Comparison of ENCODE assay signal across 19 mouse cellular contexts in the genomic region with DNA sequence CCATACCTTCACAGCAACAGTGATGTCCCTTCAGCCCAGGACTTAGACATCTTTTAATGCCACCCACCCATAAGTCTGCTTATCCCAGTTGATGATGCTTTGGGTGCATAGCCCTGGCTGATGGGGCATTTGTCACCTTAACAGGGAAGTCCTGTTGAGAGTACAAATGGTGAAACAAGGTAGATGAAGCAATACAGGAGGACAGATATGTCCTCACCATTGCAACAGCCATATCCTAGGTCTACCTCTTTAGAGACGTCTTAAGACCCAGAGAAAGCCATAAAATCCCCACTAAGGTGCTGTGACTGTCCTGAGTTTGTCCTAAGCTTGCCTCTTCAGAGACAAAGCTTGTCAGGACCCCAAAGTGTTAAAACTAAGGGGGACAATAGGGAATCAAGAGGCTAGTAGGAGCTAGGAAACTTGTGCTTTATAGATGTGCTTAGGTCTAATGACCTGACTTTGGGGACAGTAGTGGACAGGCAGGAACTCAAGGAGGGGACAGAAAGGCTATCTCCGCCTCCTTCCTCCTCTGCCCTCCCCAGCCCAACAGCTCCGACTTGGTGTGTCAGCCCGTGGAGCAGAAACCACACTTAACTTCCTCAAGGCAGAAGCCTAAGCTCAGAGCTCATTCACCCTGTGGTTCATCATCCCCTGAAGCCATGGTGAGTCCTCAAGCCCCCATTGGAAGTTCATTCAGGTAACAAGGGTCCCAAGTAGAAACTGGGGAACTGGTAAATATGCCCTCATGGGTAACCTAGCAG. TPM values are rescaled to one million over a fixed set of nuclear protein-coding genes. Genes with fewer than 3 reads are reported as not detected.
DNase-seq lines count a peak whose midpoint lies in the region; ATAC-seq lines count a peak whose summit lies in the region.
"Had no signal": no experiment of that assay in that cellular context is flagged by ENCODE, and none has a peak within 500 bp of the region (broad histone marks: within the 10 kb centered on the region; RNA-seq: fewer than 3 reads in every experiment).

TSS of gene Pram1 (plus strand) at position 541 of the 761 bp plus-strand sequence.

- H3K9me3 ChIP-seq in hindbrain, embryonic 11.5 days (ENCODE audit: control insufficient read depth, low read length), result no peaks in the 10 kb centered on the region
- H3K9me3 ChIP-seq: embryonic facial prominence, embryonic 13.5 days; heart, embryonic 15.5 days; midbrain, embryonic 12.5 days had no signal

- no peaks in the 10 kb centered on the region for H3K27me3 ChIP-seq in hindbrain, embryonic 11.5 days (ENCODE audit: control insufficient read depth, insufficient read depth, low read length)
- H3K27me3 ChIP-seq: CH12.LX; embryonic facial prominence, embryonic 13.5 days; heart, embryonic 15.5 days; midbrain, embryonic 12.5 days had no signal

- peak; percentile 13 for DNase-seq in adrenal gland, adult 2 months
- no peak for DNase-seq in adrenal gland, adult 8-10 months
- peak; percentile 10 for DNase-seq in thymus, postnatal 4 days
- DNase-seq in thymus, postnatal 14 days, result no peak
- DNase-seq in hindbrain, embryonic 11.5 days (ENCODE audit: low spot score), result no peak
- DNase-seq in right cerebral cortex, postnatal 4 days, result no peak
- no peak for DNase-seq in thymus, adult 18-20 months
- DNase-seq: cerebellum, adult 11 months; gastrocnemius, postnatal 36 days; kidney, postnatal 14 days; layer of hippocampus, adult 9-11 months; lung, postnatal 14 days had no signal

- 10% methylated on average over 4 of the region's 4 CpGs for WGBS in macrophage (ENCODE audit: missing documents)
- WGBS in hindbrain, embryonic 11.5 days, result 89% methylated on average over 4 of the region's 4 CpGs

- H3K27ac ChIP-seq in macrophage, result peak within 1 kb of the TSS; percentile 88
- no peak within 1 kb of the TSS for H3K27ac ChIP-seq in hindbrain, embryonic 11.5 days (ENCODE audit: low read depth, low read length)
- H3K27ac ChIP-seq: embryonic facial prominence, embryonic 13.5 days; heart, embryonic 15.5 days; hindbrain, embryonic 14.5 days; midbrain, embryonic 12.5 days had no signal

- peak within 1 kb of the TSS; percentile 4; the same call in 1 of the 2 replicates for H3K4me3 ChIP-seq in macrophage (ENCODE audit: inconsistent target)
- H3K4me3 ChIP-seq in hindbrain, embryonic 11.5 days (ENCODE audit: low read depth, low read length), result no peak within 1 kb of the TSS
- H3K4me3 ChIP-seq: embryonic facial prominence, embryonic 13.5 days; heart, embryonic 15.5 days; midbrain, embryonic 12.5 days had no signal

- no peaks in the 10 kb centered on the region; the same call in 1 of the 2 replicates for H3K79me2 ChIP-seq in macrophage (ENCODE audit: inconsistent target)

- H3K4me1 ChIP-seq in hindbrain, embryonic 11.5 days (replicated peaks; ENCODE audit: control insufficient read depth, insufficient read depth, low read length), result no peaks in the 10 kb centered on the region
- H3K4me1 ChIP-seq: embryonic facial prominence, embryonic 13.5 days; heart, embryonic 15.5 days; midbrain, embryonic 12.5 days had no signal

- no peak within 1 kb of the TSS for H3K4me2 ChIP-seq in hindbrain, embryonic 11.5 days (replicated peaks; ENCODE audit: low read depth, low read length)
- H3K4me2 ChIP-seq: embryonic facial prominence, embryonic 13.5 days; heart, embryonic 15.5 days; hindbrain, embryonic 14.5 days; midbrain, embryonic 12.5 days had no signal

- no peak within 1 kb of the TSS for H3K9ac ChIP-seq in hindbrain, embryonic 11.5 days (ENCODE audit: low read depth, low read length)
- H3K9ac ChIP-seq: embryonic facial prominence, embryonic 13.5 days; heart, embryonic 15.5 days; hindbrain, embryonic 14.5 days; midbrain, embryonic 12.5 days had no signal

- ATAC-seq in hindbrain, embryonic 11.5 days (ENCODE audit: low FRiP score), result no peak
- ATAC-seq: intestine, postnatal 0 days had no signal

- H3K36me3 ChIP-seq in macrophage (ENCODE audit: inconsistent target), result no peaks in the 10 kb centered on the region
- H3K36me3 ChIP-seq in hindbrain, embryonic 11.5 days (ENCODE audit: control insufficient read depth, insufficient read depth, low read length), result no peaks in the 10 kb centered on the region
- H3K36me3 ChIP-seq: heart, embryonic 15.5 days had no signal

RNA-seq across cellular contexts. Expression of gene Pram1, which starts in this region (rescaled TPM):
- under 1 TPM; 0.49 to 0.97 TPM for total RNA-seq in adrenal gland, adult 2 months (2021)
- not detected in 2 replicates for polyA plus RNA-seq in adrenal gland, adult 2 months (2012; rRNA removed)
- total RNA-seq in adrenal gland, adult 8-10 months (2022), result 1 to 10 TPM in 2 of 4 experiments, under 1 TPM in 1, not detected in 1; 0.87 to 2.2 (median 2.1) TPM
- total RNA-seq in macrophage (2018; cell fraction: chromatin; rRNA removed), result 10 to 100 TPM in 3 of 26 experiments, 1 to 10 TPM in 20, under 1 TPM in 2, not detected in 1; 0.75 to 12.3 (median 5.2) TPM
- 1 to 10 TPM in 25 of 26 experiments, under 1 TPM in 1; 0.76 to 2.4 (median 1.8) TPM for total RNA-seq in macrophage (2018; cell fraction: cytosol; rRNA removed)
- total RNA-seq in macrophage (2018; cell fraction: nucleus; rRNA removed), result 10 to 100 TPM in 2 of 26 experiments, 1 to 10 TPM in 20, under 1 TPM in 3, not detected in 1; 0.40 to 18.4 (median 3.1) TPM
- polyA plus RNA-seq in macrophage (2018), result 1.7 to 7.1 TPM (median 4.6 TPM) in 3 replicates
- polyA plus RNA-seq in hindbrain, embryonic 11.5 days (2014; fragmentation: Nextera tagmentation; extraction: Ambion mirVana), result 0.46 and 0.71 TPM in 2 replicates
- total RNA-seq: gastrocnemius, postnatal 36 days had no signal

Comparison
In these comparisons a context has a peak if more than half of its experiments do, and no peak if none do; other contexts are left out.
1. Peak in DNase-seq in adrenal gland, adult 2 months; RNA of the gene not detected or under 1 TPM.